Comparison of ENCODE assay signal across 10 mouse cellular contexts in genomic region chr16:78644710-78645109, GRCm38 (mm10).
DNase-seq lines count a peak whose midpoint lies in the region; ATAC-seq lines count a peak whose summit lies in the region.
"Had no signal": no experiment of that assay in that cellular context is flagged by ENCODE, and none has a peak within 500 bp of the region (broad histone marks: within the 10 kb centered on the region; RNA-seq: fewer than 3 reads in every experiment).

No protein-coding gene starts in this region.

- no peak overlapping the region for H3K9ac ChIP-seq in kidney, embryonic 16.5 days (replicated peaks; ENCODE audit: low read length)
- no peak overlapping the region for H3K9ac ChIP-seq in forebrain, embryonic 11.5 days (ENCODE audit: low read length)
- H3K9ac ChIP-seq: heart, embryonic 15.5 days; limb, embryonic 15.5 days had no signal

- no peaks in the 10 kb centered on the region for H3K27me3 ChIP-seq in kidney, embryonic 16.5 days (ENCODE audit: insufficient read depth, low read length)
- H3K27me3 ChIP-seq in forebrain, embryonic 11.5 days (ENCODE audit: control insufficient read depth, insufficient read depth, low read length): no peaks in the 10 kb centered on the region
- H3K27me3 ChIP-seq: heart, embryonic 15.5 days; limb, embryonic 15.5 days had no signal

- no peak overlapping the region for H3K4me3 ChIP-seq in kidney, embryonic 16.5 days (ENCODE audit: low read length)
- no peak overlapping the region for H3K4me3 ChIP-seq in forebrain, embryonic 11.5 days (ENCODE audit: low read depth, low read length)
- H3K4me3 ChIP-seq: heart, embryonic 15.5 days; limb, embryonic 15.5 days had no signal

- ATAC-seq in kidney, embryonic 16.5 days (ENCODE audit: low FRiP score, low TSS enrichment): no peak
- ATAC-seq in forebrain, embryonic 11.5 days (replicated peaks; ENCODE audit: low FRiP score): no peak

- H3K4me2 ChIP-seq in kidney, embryonic 16.5 days (replicated peaks; ENCODE audit: low read depth, low read length): no peak overlapping the region
- no peak overlapping the region for H3K4me2 ChIP-seq in forebrain, embryonic 11.5 days (ENCODE audit: low read depth, low read length, severe bottlenecking)
- H3K4me2 ChIP-seq: heart, embryonic 15.5 days; limb, embryonic 15.5 days had no signal

- H3K27ac ChIP-seq in kidney, embryonic 16.5 days (ENCODE audit: low read length): no peak overlapping the region
- no peak overlapping the region for H3K27ac ChIP-seq in forebrain, embryonic 11.5 days (ENCODE audit: low read depth, low read length)
- H3K27ac ChIP-seq: heart, embryonic 15.5 days; limb, embryonic 15.5 days had no signal

- H3K36me3 ChIP-seq in kidney, embryonic 16.5 days (ENCODE audit: insufficient read depth, low read length): no peaks in the 10 kb centered on the region
- no peaks in the 10 kb centered on the region for H3K36me3 ChIP-seq in forebrain, embryonic 11.5 days (ENCODE audit: control insufficient read depth, insufficient read depth, low read length)
- H3K36me3 ChIP-seq: heart, embryonic 15.5 days; limb, embryonic 15.5 days had no signal

- H3K9me3 ChIP-seq in kidney, embryonic 16.5 days (ENCODE audit: low read length): no peaks in the 10 kb centered on the region
- no peaks in the 10 kb centered on the region for H3K9me3 ChIP-seq in forebrain, embryonic 11.5 days (ENCODE audit: control insufficient read depth, low read length)
- H3K9me3 ChIP-seq: heart, embryonic 15.5 days; limb, embryonic 15.5 days had no signal

- H3K4me1 ChIP-seq in kidney, embryonic 16.5 days (ENCODE audit: insufficient read depth, low read length): no peaks in the 10 kb centered on the region
- H3K4me1 ChIP-seq in forebrain, embryonic 11.5 days (replicated peaks; ENCODE audit: control insufficient read depth, insufficient read depth, low read length): no peaks in the 10 kb centered on the region
- H3K4me1 ChIP-seq: heart, embryonic 15.5 days; limb, embryonic 15.5 days had no signal

- peak; percentile 23 for DNase-seq in kidney, postnatal 10 days
- DNase-seq in thymus, postnatal 0 days (ENCODE audit: low spot score): peak; percentile 35
- DNase-seq in thymus, adult 18-20 months: no peak
- DNase-seq in embryo, embryonic 9.5 days (ENCODE audit: extremely low spot score): peak; percentile 39
- peak; percentile 8 for DNase-seq in thymus, postnatal 25 days
- no peak for DNase-seq in kidney, adult 11 months
- DNase-seq in forebrain, embryonic 11.5 days (ENCODE audit: low spot score): no peak

- 7% methylated on average over 1 of the region's 1 CpGs for WGBS in kidney, embryonic 16.5 days
- WGBS in forebrain, embryonic 11.5 days: 5% methylated on average over 1 of the region's 1 CpGs

Comparison
In these comparisons a context has a peak if more than half of its experiments do, and no peak if none do; other contexts are left out.
1. DNase-seq: peak in kidney, postnatal 10 days (single experiment), thymus, postnatal 0 days (single experiment), embryo, embryonic 9.5 days (single experiment) and thymus, postnatal 25 days (single experiment); none in thymus, adult 18-20 months (0 of 2), kidney, adult 11 months (single experiment) and forebrain, embryonic 11.5 days (single experiment).